Comparison of ENCODE assay signal across 9 mouse cellular contexts in genomic region chr6:136422084-136422853, GRCm38 (mm10). TPM values are rescaled to one million over a fixed set of nuclear protein-coding genes. Genes with fewer than 3 reads are reported as not detected.
DNase-seq lines count a peak whose midpoint lies in the region; ATAC-seq lines count a peak whose summit lies in the region.
"Had no signal": no experiment of that assay in that cellular context is flagged by ENCODE, and none has a peak within 500 bp of the region (broad histone marks: within the 10 kb centered on the region; RNA-seq: fewer than 3 reads in every experiment).

No protein-coding gene starts in this region.

- intact Hi-C loops in heart, postnatal 10 days (cut with DNase I): loop anchor here (1.0 to 5.0 kb wide), 6 partner anchors 43 to 320 kb away; no protein-coding TSS in a partner anchor

- no peaks in the 10 kb centered on the region for H3K36me3 ChIP-seq in kidney, embryonic 14.5 days (ENCODE audit: control insufficient read depth, insufficient read depth, low read length)
- no peaks in the 10 kb centered on the region for H3K36me3 ChIP-seq in splenic B cell, adult 2 months (ENCODE audit: control insufficient read depth, insufficient read depth, low read length, poor library complexity, severe bottlenecking)

- ATAC-seq in kidney, embryonic 14.5 days (ENCODE audit: low FRiP score, low TSS enrichment): no peak
- ATAC-seq in activated CD4-positive, CD25-positive, alpha-beta regulatory T cell, adult 4 months: peak; percentile 47
- peak; percentile 75 for ATAC-seq in monocyte, adult 5-6 weeks (replicated peaks; ENCODE audit: insufficient number of reproducible peaks, low FRiP score, low TSS enrichment, poor library complexity, severe bottlenecking)

- no peak overlapping the region for H3K4me3 ChIP-seq in kidney, embryonic 14.5 days (ENCODE audit: low read length)
- H3K4me3 ChIP-seq: erythroblast, embryonic 14.5 days had no signal

- no peaks in the 10 kb centered on the region for H3K9me3 ChIP-seq in kidney, embryonic 14.5 days (ENCODE audit: control insufficient read depth, low read length)

- H3K27ac ChIP-seq in kidney, embryonic 14.5 days (ENCODE audit: low read depth, low read length): no peak overlapping the region

- no peak overlapping the region for H3K4me2 ChIP-seq in kidney, embryonic 14.5 days (replicated peaks; ENCODE audit: low read depth, low read length)

- 67% methylated on average over 16 of the region's 16 CpGs for WGBS in kidney, embryonic 14.5 days

- no peaks in the 10 kb centered on the region for H3K27me3 ChIP-seq in kidney, embryonic 14.5 days (ENCODE audit: control insufficient read depth, insufficient read depth, low read length)
- no peaks in the 10 kb centered on the region for H3K27me3 ChIP-seq in splenic B cell, adult 2 months (ENCODE audit: control insufficient read depth, insufficient read depth, low read length, poor library complexity, severe bottlenecking)

- H3K9ac ChIP-seq in kidney, embryonic 14.5 days (ENCODE audit: low read depth, low read length): no peak overlapping the region

- peak; percentile 65 for DNase-seq in kidney, adult 18-20 months
- peak; percentile 80 for DNase-seq in embryo, embryonic 10 days (ENCODE audit: low spot score)
- DNase-seq in heart, postnatal 10 days: peak; percentile 58 to 76
- DNase-seq in left cerebral cortex, adult 11 months (ENCODE audit: low spot score): peak; percentile 22
- DNase-seq in splenic B cell, adult 2 months (ENCODE audit: low read depth, low spot score): peak; percentile 87

- no peaks in the 10 kb centered on the region for H3K4me1 ChIP-seq in kidney, embryonic 14.5 days (ENCODE audit: control insufficient read depth, insufficient read depth, low read length)

RNA-seq across cellular contexts. Expression of gene E330021D16Rik, which starts 6.9 kb away (rescaled TPM):
- polyA plus RNA-seq in kidney, embryonic 14.5 days (2014; fragmentation: Nextera tagmentation; extraction: Ambion mirVana): 0.24 and 0.92 TPM in 2 replicates
- 1 to 10 TPM in 1 of 2 experiments, under 1 TPM in 1; 0.82 to 1.1 TPM for polyA plus RNA-seq in activated CD4-positive, CD25-positive, alpha-beta regulatory T cell, adult 4 months (2017; shearing (Covaris generic))
- not detected for total RNA-seq in heart, postnatal 10 days (2021)
- 0.75 TPM in 1 of 3 replicates, not detected in the others for total RNA-seq in monocyte, adult 5-6 weeks (2017)
- polyA plus RNA-seq: erythroblast, embryonic 14.5 days had no signal

Comparison
In these comparisons a context has a peak if more than half of its experiments do, and no peak if none do; other contexts are left out.
1. DNase-seq: peak in every context shown above with its lines; median percentile 87 in splenic B cell, adult 2 months; 80 in embryo, embryonic 10 days; 67 in heart, postnatal 10 days; 65 in kidney, adult 18-20 months; 22 in left cerebral cortex, adult 11 months.